Mouse (Mus musculus) liver, embryonic 14.5 days (tissue): ENCODE measurements around the gene Fkbp8.

ENCODE experiments used
- CTCF ChIP-seq: IDR thresholded peaks from 2 replicates; pipeline ENCODE4 v1.5.1; 2016; ENCODE audit warnings: antibody characterized with exemption, low read depth, control low read depth
- EP300 ChIP-seq: IDR thresholded peaks from 2 replicates; pipeline ENCODE4 v1.6.1; 2016; ENCODE audit warnings: antibody characterized with exemption, low read depth

DNA sequence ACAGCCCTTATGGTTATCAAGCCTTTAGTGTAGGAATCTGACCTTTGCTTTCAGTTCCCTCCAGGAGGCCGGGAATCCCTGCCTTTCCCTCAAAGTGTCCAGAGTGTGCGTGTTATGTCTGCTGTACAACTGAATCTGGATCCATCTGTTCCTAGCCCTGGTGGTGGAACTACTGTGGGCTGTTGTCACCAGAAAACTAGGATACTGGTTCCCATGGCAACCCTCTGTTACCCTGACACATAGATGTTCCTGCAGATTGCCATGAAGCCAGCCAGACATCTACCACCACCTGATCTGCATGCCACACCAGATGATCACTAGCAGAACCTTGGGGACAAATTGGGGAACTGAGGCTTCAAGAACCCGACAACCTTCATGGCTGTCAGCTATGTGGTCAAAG lies 45.6 kb upstream of the Fkbp8 start:
- no peak for TF ChIP-seq CTCF
- TF ChIP-seq EP300: no peak
